Mouse (Mus musculus): ENCODE results near the gene Fbxo4. TPM values are rescaled to one million over a fixed set of nuclear protein-coding genes. Genes with fewer than 3 reads are reported as not detected.

Gene Fbxo4
- total RNA-seq (2015; ENCODE audit: low replicate concordance) (1.7 and 7.5 TPM in 2 replicates), total RNA-seq (2017; ENCODE audit: low replicate concordance) (0.56 and 6.5 TPM in 2 replicates)

- peak; percentile 82 for ATAC-seq (replicated peaks; ENCODE audit: low FRiP score, poor library complexity, severe bottlenecking)
These were observed at the start of gene Fbxo4 for GRCm38 (mm10) chr15:3979061-3979848. Fbxo4 (minus strand) TSS chr15:3979573.

- ATAC-seq (replicated peaks; ENCODE audit: low FRiP score, poor library complexity, severe bottlenecking): no peak
These were observed 49.6 kb upstream of the Fbxo4 start for GRCm38 (mm10) chr15:4028960-4029359.

GRCm38 (mm10) chr15:4028411-4028700 lies 49.0 kb upstream of the Fbxo4 start:
- ATAC-seq (replicated peaks; ENCODE audit: low FRiP score, poor library complexity, severe bottlenecking): no peak

GRCm38 (mm10) chr15:4027671-4028410 lies 48.5 kb upstream of the Fbxo4 start:
- ATAC-seq (replicated peaks; ENCODE audit: low FRiP score, poor library complexity, severe bottlenecking): no peak

- ATAC-seq (replicated peaks; ENCODE audit: low FRiP score, poor library complexity, severe bottlenecking): peak; percentile 52; the same call in 1 of the 2 replicates
These were observed 47.6 kb upstream of the Fbxo4 start for GRCm38 (mm10) chr15:4026831-4027584.

GRCm38 (mm10) chr15:4026231-4026773 lies 46.9 kb upstream of the Fbxo4 start, which contains the start of gene Oxct1:
Oxct1 (plus strand) TSS chr15:4026383.
- peak; percentile 74 for ATAC-seq (replicated peaks; ENCODE audit: low FRiP score, poor library complexity, severe bottlenecking)

- ATAC-seq (replicated peaks; ENCODE audit: low FRiP score, poor library complexity, severe bottlenecking): no peak
These were observed 46.1 kb upstream of the Fbxo4 start for GRCm38 (mm10) chr15:4025508-4025904.

GRCm38 (mm10) chr15:4024726-4025507 lies 45.5 kb upstream of the Fbxo4 start:
- ATAC-seq (replicated peaks; ENCODE audit: low FRiP score, poor library complexity, severe bottlenecking): no peak

GRCm38 (mm10) chr15:4023747-4024146 lies 44.4 kb upstream of the Fbxo4 start:
- ATAC-seq (replicated peaks; ENCODE audit: low FRiP score, poor library complexity, severe bottlenecking): no peak

GRCm38 (mm10) chr15:4020711-4021110 lies 41.3 kb upstream of the Fbxo4 start:
- no peak for ATAC-seq (replicated peaks; ENCODE audit: low FRiP score, poor library complexity, severe bottlenecking)

- ATAC-seq (replicated peaks; ENCODE audit: low FRiP score, poor library complexity, severe bottlenecking): no peak
These were observed 34.5 kb upstream of the Fbxo4 start for GRCm38 (mm10) chr15:4013873-4014272.

GRCm38 (mm10) chr15:4000536-4000935 lies 21.2 kb upstream of the Fbxo4 start:
- no peak for ATAC-seq (replicated peaks; ENCODE audit: low FRiP score, poor library complexity, severe bottlenecking)

GRCm38 (mm10) chr15:3999144-3999543 lies 19.8 kb upstream of the Fbxo4 start:
- ATAC-seq (replicated peaks; ENCODE audit: low FRiP score, poor library complexity, severe bottlenecking): no peak

GRCm38 (mm10) chr15:3996267-3997010 lies 17.1 kb upstream of the Fbxo4 start:
- no peak for ATAC-seq (replicated peaks; ENCODE audit: low FRiP score, poor library complexity, severe bottlenecking)

GRCm38 (mm10) chr15:3995448-3996266 lies 16.3 kb upstream of the Fbxo4 start, which contains the start of gene AW549877:
AW549877 (minus strand) TSS chr15:3995744.
- peak; percentile 97 for ATAC-seq (replicated peaks; ENCODE audit: low FRiP score, poor library complexity, severe bottlenecking)

GRCm38 (mm10) chr15:3994852-3995447 lies 15.6 kb upstream of the Fbxo4 start:
- ATAC-seq (replicated peaks; ENCODE audit: low FRiP score, poor library complexity, severe bottlenecking): no peak

GRCm38 (mm10) chr15:3987981-3988380 lies 8.6 kb upstream of the Fbxo4 start:
- peak; percentile 81 for ATAC-seq (replicated peaks; ENCODE audit: low FRiP score, poor library complexity, severe bottlenecking)
